Mouse (Mus musculus): ENCODE measurements around the gene Gm49721. TPM values are rescaled to one million over a fixed set of nuclear protein-coding genes. Genes with fewer than 3 reads are reported as not detected.
A peak's percentile ranks its signal among the peaks of the same experiment; 100 is the strongest.
"Not testable (repeated sequence)": the region's sequence is repeated elsewhere in the genome, so short reads cannot be mapped to it uniquely, and the experiment has no call there.

Gm49721 gene
- polyA plus RNA-seq, 1 experiment from 2014 or later: 0.26 TPM

DNA sequence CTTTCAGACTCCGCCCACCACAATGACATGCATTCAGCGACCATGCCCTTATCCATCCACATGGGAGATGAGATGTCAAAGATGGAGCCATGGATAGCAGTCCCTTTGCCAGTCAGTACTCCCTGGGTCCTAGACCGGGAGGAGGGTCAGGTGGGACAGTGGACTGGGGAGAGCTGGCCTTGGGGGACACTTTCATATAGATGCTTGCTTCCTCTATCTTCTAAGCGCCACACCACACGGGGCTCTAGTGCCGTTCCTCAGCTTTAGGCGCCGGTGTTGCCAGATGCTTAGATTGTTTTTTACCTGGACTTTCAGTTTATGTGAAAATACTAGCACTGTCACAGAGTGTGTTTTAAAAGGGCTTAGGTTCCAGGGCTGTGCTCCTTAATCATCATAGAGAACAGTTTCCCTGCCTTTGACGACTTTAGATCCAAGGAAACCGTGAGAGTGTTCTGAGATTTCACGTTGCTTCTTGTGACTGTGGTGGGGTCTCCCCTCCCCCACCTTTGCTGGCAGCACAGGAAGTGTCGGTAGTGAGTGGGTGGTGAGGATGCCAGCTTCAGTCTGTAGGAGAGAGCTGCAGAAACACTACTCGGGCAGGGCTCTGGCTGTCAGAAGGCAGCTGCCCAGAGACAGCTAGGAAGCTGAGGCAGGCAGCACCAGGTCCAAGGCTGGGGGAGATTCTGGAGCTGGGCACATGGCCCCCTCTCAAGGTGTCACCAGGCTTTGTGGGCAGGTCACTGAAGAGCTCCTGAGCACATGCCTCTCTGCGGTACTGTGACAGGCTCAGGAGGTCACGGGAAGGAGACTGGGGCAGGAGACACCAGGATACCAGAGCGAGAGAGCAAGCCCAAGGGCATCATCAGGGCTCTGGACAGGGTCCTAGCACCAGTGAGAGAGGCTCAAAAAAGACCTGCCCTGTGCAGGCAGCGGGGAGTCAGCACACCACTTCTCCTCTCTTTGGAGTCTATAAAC lies 54.8 kb downstream of the Gm49721 start:
- 62% methylated on average over 3 of the region's 17 CpGs for WGBS
- not testable (repeated sequence) for H3K4me3 ChIP-seq; H3K27ac ChIP-seq (replicated peaks); H3K4me1 ChIP-seq; H3K36me3 ChIP-seq (replicated peaks); H3K27me3 ChIP-seq (replicated peaks; ENCODE audit: low read depth, poor library complexity, severe bottlenecking); DNase-seq (ENCODE audit: low spot score); H3K9me3 ChIP-seq

DNA sequence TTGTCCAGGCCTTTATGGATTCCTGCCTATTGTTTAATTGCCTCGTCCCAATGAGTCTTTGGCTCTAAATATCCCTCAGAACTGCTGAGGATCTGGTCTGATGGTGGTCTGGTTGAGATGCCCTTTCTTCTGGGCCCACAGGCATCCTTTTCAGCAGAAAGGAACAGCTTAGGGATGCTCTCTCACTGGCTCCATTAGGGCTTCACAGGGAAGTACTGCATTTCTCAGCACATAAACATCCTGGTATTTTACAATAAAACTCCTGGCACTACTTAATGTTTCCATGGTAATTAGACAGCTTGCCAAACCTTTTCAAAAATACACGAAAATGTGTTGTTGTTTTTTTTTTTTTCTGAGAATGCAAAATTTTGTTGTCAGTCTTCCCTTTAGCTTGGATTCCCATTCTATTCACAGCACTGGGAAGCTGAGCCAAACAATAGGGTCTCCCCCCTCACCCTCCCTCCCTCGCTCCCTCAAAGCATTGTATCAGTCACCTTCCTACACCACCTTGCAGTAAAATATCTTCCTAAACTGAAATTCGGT lies 90.4 kb downstream of the Gm49721 start:
- H3K36me3 ChIP-seq (replicated peaks); H3K4me1 ChIP-seq; DNase-seq (ENCODE audit: low spot score); H3K4me3 ChIP-seq; H3K9me3 ChIP-seq; H3K27me3 ChIP-seq (replicated peaks; ENCODE audit: low read depth, poor library complexity, severe bottlenecking); H3K27ac ChIP-seq (replicated peaks): not testable (repeated sequence)
- 70% methylated on average over 2 of the region's 4 CpGs for WGBS

DNA sequence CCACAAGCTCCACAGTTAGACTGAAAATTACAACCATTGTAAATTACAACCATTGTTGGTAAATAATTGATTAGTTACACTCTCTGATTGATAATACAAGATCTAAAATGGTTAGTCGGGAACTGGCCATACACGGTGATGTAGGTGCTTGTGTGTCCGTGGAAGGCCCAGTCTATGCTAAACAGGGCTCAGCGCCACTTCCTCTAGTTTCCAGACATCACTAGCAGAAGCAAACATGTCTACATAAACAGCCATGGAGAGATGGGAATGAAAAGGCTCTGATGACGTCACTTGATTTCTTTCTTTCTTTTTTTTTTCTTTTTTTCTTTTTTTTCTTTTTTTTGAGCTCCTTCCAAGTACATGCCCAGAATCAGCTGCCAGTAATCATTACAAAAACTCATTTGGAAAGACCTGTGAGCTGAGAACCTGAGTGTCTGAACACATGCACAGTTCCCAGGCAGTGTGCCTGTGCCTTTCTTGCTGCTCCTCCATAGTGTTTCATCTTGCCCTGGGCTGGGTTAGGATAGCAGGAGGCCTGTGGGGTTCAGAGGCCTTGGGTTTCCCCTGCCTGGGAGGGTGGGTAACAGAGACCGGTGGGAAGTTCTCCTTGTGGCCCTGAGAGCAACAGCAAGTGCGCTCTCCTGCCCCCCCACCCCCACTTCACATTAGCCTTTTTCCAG lies 91.0 kb downstream of the Gm49721 start:
- H3K27me3 ChIP-seq (replicated peaks; ENCODE audit: low read depth, poor library complexity, severe bottlenecking); H3K4me3 ChIP-seq; DNase-seq (ENCODE audit: low spot score); H3K9me3 ChIP-seq; H3K27ac ChIP-seq (replicated peaks); H3K4me1 ChIP-seq; H3K36me3 ChIP-seq (replicated peaks): not testable (repeated sequence)
- 84% methylated on average over 6 of the region's 7 CpGs for WGBS

DNA sequence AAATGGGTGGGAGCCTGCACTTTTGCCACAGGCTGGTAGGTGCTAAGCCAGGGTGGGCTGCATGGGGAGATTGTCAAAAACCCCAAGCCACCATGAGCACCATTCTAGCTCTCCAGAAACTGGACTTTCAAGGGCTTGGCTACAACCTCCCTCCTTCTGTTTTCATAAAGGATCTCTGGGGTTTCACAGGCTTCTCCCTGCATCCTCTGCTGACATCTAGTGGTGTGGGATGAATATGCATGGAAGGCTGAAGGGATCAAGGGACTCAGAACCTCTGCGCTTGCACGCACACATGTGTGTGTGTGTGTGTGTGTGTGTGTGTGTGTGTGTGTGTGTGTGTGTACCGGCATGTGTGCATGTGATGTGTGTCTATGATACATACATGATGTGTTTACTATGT lies 95.8 kb downstream of the Gm49721 start:
- not testable (repeated sequence) for H3K4me1 ChIP-seq; H3K27me3 ChIP-seq (replicated peaks; ENCODE audit: low read depth, poor library complexity, severe bottlenecking); H3K27ac ChIP-seq (replicated peaks); H3K9me3 ChIP-seq; H3K36me3 ChIP-seq (replicated peaks); H3K4me3 ChIP-seq
- WGBS: 47% methylated on average over 3 of the region's 3 CpGs
- peak; percentile 43 for DNase-seq (ENCODE audit: low spot score)

DNA sequence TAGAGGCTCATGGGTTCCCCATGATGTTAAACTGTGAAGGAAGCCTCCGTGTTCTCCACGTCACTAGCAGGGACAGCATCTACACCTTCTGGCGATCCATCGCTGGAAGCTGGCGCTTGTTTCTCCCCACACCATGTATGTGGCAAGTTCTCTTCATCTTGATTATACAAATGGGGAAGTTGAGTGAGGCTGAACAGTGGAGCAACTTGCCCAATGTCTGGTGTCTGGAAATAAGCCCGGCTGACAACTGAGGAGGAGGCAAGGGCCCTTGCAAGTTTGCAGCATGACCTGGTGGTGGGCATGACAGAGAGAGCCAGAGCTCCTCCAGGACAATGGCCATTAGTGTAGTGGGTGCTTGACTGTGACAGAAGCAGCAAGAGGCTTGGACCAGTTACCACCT lies 96.8 kb downstream of the Gm49721 start:
- not testable (repeated sequence) for H3K36me3 ChIP-seq (replicated peaks); H3K4me3 ChIP-seq; H3K27me3 ChIP-seq (replicated peaks; ENCODE audit: low read depth, poor library complexity, severe bottlenecking); H3K27ac ChIP-seq (replicated peaks); H3K4me1 ChIP-seq; H3K9me3 ChIP-seq; DNase-seq (ENCODE audit: low spot score)
- WGBS: 82% methylated on average over 5 of the region's 6 CpGs

DNA sequence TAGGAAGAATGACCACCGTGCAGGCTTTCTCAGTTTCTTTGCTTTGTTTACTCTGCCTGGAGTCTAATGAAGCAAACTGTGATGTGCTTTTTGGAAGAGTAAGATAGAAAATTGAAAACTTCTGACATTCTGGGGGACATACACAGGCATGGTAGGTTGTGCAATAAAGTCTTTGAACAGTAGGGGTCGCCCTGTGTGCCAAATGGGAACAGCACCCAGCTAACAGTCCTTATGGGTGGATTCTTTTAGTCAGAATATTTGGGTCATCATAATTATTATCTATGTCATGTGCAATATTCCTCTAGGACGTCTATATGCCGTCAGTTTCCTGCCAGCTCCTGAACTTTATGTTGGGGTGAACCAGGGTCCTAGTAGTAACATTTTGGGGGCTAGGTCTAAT lies 100.9 kb downstream of the Gm49721 start:
- H3K27ac ChIP-seq (replicated peaks); H3K4me3 ChIP-seq; H3K36me3 ChIP-seq (replicated peaks); H3K4me1 ChIP-seq; DNase-seq (ENCODE audit: low spot score); H3K27me3 ChIP-seq (replicated peaks; ENCODE audit: low read depth, poor library complexity, severe bottlenecking); H3K9me3 ChIP-seq: not testable (repeated sequence)
- 8% methylated on average over 2 of the region's 4 CpGs for WGBS

DNA sequence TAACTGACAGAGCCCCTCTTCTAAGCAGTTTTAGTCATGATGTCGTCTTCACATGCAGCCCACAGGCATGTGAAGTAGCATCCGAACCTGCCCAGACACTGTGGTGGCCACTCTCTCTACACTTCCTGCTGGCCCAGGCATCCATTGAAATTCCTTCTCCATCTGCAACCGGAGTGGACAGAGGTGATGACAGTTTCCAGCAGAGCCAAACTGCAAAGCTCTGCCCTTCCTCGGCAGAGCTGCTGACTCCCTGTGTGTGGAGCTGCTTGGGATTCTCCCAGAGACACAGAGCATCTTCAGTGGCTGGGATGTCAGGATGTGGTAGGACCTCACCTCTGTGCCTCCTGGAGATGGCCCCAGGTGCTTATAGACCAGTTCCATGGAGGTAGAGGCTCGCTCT lies 105.8 kb downstream of the Gm49721 start:
- no CpG with 5 or more reads among the region's 5 CpGs for WGBS
- DNase-seq (ENCODE audit: low spot score): not testable (repeated sequence)

DNA sequence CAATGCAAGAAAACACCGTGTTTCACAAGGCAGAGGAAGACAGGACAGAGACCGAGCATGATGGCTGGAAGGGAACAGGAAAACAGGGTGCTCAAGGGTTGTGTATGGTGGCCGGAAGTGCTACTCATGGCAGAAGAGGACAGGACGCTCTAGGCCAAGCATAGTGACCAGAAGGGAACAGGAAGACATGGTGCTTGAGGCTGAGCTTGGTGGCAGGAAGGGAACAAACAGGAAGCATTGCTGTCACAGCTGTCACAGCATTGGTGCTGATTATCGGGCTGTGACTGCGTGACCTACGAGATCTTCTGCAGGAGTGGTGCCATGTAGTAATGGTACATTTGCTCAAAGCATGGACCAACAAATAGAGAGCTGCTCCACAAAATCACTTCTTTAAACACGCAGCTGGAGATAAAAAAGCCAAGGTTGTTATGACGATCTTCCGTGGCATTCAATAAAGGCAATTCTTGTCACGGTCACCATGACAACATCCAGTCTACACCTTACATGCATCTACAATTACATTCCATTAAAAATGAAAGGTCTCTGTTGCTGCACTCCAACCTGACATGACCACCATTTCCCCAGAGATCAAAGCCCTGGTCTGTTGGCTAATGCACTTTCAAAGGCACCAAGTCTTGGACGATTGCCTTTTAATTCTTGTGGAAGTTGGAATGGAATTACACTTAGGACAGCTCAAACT lies 106.9 kb downstream of the Gm49721 start:
- H3K27me3 ChIP-seq (replicated peaks; ENCODE audit: low read depth, poor library complexity, severe bottlenecking); H3K9me3 ChIP-seq; H3K4me1 ChIP-seq; H3K36me3 ChIP-seq (replicated peaks); H3K27ac ChIP-seq (replicated peaks); DNase-seq (ENCODE audit: low spot score); H3K4me3 ChIP-seq: not testable (repeated sequence)
- no CpG with 5 or more reads among the region's 12 CpGs for WGBS

More for the DNA sequence above, 105.8 kb downstream of the Gm49721 start:
- not testable (repeated sequence) for H3K27ac ChIP-seq (replicated peaks); H3K9me3 ChIP-seq; H3K4me3 ChIP-seq; H3K36me3 ChIP-seq (replicated peaks); H3K27me3 ChIP-seq (replicated peaks; ENCODE audit: low read depth, poor library complexity, severe bottlenecking); H3K4me1 ChIP-seq

DNA sequence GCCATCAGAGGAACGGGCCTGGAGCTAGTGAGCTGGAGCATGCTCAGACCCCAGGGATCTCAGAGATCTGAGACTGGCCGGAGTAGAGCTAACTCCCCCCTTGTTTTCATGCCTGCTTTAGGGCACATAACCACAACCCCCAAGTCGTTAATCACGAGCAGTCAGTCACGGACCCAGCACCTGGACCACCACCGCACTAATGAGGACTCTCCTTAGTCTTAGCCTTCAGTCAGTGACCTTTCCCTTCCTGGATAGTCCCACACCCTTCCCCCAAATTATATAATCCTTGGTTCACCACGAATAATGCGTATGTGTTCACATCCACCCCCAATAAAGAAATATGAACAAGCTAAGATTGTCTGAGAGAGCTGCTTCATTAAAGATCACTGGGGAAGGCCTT lies 108.1 kb downstream of the Gm49721 start:
- H3K4me3 ChIP-seq; DNase-seq (ENCODE audit: low spot score); H3K9me3 ChIP-seq; H3K27ac ChIP-seq (replicated peaks); H3K4me1 ChIP-seq; H3K27me3 ChIP-seq (replicated peaks; ENCODE audit: low read depth, poor library complexity, severe bottlenecking); H3K36me3 ChIP-seq (replicated peaks): not testable (repeated sequence)
- 71% methylated on average over 6 of the region's 8 CpGs for WGBS

Other genes starting within 250 kb of the Gm49721 start
- 51.6 and 55.0 TPM in 2 replicates for gene Ezr, start 196.1 kb upstream of the Gm49721 start, polyA plus RNA-seq (2016; fragmentation: Nextera tagmentation; extraction: Ambion mirVana)
- 31.5 and 34.7 TPM in 2 replicates for gene Rsph3b, start 30.2 kb upstream of the Gm49721 start, polyA plus RNA-seq (2016; fragmentation: Nextera tagmentation; extraction: Ambion mirVana)
- 52.4 and 53.7 TPM in 2 replicates for gene Tagap1, start 17.7 kb upstream of the Gm49721 start, polyA plus RNA-seq (2016; fragmentation: Nextera tagmentation; extraction: Ambion mirVana)
- 120 and 126 TPM in 2 replicates for gene Rnaset2b, start 8.3 kb upstream of the Gm49721 start, polyA plus RNA-seq (2016; fragmentation: Nextera tagmentation; extraction: Ambion mirVana)
- gene Gm1604a, start 46.7 kb downstream of the Gm49721 start, polyA plus RNA-seq (2016; fragmentation: Nextera tagmentation; extraction: Ambion mirVana): not detected in 2 replicates
- 27.2 and 27.7 TPM in 2 replicates for gene Rps6ka2, start 191.2 kb downstream of the Gm49721 start, polyA plus RNA-seq (2016; fragmentation: Nextera tagmentation; extraction: Ambion mirVana)